Mouse (Mus musculus) G1E-ER4 (cell line): ENCODE measurements around the gene Cetn4. TPM values are rescaled to one million over a fixed set of nuclear protein-coding genes. Genes with fewer than 3 reads are reported as not detected.
A peak's percentile ranks its signal among the peaks of the same experiment; 100 is the strongest.

Source experiments
- GATA1 ChIP-seq: IDR thresholded peaks from one replicate; pipeline ENCODE4 v1.8.0; 2012; ENCODE audit warnings: low read length, inconsistent platforms
- polyA plus RNA-seq: library from polyadenylated mRNA; stranded (reverse); fragments of >175 nt; gene quantifications from 2 replicates; pipeline ENCODE4 v1.2.3, GENCODE M21; 2012

Cetn4 gene
- 6.2 and 9.1 TPM in 2 replicates for polyA plus RNA-seq

DNA sequence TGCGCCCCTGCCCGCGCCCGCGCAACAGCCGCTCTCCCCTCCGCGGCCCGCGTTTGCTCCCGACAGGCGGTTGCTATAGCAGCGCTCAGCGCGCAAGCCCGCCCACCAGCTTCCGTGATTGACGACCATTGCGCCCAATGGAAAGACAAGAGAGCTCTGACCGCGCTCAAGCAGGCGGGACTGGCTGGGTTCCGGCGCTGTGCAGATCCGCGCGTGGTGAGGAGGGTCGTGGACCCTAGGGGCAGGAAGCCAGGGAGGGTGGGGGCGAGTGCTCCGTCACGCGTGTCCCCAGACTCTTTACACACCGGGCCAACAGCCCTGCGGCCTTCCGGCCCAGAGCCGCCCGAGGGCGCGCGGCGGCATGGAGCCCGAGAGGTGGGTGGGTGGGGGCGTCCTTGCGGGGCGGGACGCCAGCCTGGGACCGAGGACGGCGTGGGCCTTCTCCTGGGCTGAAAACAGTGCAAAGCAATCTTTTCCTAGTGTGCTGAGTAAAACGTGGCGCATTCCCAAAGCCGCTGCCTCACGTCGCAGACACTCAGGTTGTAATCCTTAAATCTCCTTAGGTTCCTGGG, at the start of gene Cetn4, which contains the start of gene Bbs12:
Cetn4 (minus strand) TSS at position 339 of the 572 bp plus-strand sequence.
Bbs12 (plus strand) TSS at position 185 of the 572 bp plus-strand sequence.
- TF ChIP-seq GATA1, result no peak

DNA sequence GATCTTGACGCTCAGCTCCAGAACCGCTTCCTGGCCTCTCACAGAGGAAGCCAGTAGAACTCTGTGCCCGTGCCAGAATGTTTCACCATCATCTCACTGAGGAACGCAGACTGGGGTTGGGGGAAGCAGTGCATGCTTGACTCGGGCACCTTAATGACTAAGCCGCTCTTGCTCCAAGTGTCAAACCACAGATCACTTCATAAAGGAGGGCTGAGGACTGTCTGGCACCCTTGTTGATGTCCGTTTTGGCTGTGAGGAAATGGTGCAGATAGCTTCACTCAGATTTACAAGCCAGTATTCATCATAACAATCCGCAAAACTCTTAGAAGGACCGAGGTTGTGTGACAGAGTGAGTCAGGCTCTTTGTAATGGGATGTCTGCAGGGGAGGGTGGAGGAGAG, 48.2 kb upstream of the Cetn4 start:
- TF ChIP-seq GATA1, result no peak

DNA sequence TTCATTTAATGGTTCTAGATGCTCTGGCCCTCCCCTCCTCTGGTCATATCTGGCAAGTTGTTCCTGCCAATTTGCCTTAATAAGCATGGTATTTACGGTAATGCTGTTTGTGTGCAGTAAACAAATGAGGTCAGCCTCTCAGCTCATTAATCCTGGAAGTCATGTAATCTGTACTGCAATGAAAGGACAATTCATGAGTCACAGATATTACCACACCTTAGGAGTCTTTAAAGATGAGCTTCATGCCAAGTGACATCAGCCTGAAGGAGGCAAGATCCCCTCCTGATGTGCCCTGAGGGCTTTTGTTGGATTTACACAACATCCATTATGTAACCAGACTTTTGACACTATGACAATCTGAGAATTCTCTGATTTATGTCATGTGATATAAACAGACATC, 42.2 kb upstream of the Cetn4 start:
- TF ChIP-seq GATA1, result no peak

DNA sequence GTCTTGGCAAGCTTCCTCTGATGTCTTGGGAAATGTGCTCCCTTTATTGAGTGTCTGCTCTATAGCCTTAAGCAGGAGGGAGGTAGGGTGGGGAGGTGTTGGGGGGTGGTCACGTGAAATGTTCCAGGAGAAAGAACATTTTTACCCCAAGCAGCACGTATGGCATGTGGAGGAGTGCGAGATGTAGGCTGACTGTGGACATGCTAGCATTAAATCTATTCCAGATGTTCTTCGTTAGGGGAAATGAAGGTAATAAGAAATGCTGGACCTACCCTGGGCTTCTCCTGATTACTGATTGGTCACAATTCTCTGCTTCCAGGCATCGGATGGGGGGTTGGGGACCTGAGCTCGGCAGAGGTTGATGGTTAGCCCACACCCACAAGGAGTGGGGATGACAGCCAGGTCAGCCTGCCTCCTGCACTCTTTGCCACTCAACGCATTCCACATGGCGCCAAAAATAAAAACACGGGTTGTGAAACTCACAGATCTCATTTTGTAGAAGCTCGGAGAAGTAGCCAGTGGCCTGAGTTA, 41.5 kb upstream of the Cetn4 start:
- no peak for TF ChIP-seq GATA1

DNA sequence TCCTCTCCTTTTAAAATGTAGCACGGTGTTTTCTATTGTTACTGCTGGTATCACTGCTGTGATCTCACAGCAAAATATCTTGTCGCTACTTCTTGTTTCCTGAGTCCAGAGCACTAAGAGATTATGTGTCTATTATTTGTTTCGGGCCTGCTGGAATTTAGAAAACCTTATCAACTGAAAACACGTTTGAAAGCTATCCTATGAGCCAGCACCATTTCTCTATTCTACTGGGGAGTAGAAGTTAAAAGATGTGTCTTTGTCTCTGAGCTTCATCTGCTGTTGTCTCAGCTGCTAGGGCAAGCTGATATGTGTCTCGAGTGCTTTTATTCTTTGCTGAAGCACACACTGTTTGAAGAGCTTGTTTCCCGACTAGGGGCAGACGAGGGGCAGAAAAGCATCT, 37.9 kb upstream of the Cetn4 start:
- peak; percentile 62 for TF ChIP-seq GATA1

DNA sequence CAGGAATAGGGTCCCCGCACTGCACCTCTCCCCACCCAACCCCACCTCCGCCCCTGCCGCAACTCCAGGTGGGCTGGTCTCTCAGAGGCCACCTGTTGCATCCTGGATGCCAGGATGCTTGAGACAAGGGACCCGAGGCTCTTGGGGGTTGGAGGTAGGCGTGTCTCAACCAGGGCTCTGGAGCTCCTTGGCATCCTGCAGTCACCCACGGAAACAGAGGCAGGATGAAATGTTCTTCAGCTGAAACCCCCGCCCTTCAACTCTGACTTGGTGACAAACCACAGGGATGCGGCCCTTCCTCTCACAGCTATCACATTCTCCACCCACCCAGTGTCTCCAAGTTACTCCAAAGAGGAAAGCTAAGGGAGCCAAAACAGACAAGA, 36.6 kb upstream of the Cetn4 start:
- no peak for TF ChIP-seq GATA1

DNA sequence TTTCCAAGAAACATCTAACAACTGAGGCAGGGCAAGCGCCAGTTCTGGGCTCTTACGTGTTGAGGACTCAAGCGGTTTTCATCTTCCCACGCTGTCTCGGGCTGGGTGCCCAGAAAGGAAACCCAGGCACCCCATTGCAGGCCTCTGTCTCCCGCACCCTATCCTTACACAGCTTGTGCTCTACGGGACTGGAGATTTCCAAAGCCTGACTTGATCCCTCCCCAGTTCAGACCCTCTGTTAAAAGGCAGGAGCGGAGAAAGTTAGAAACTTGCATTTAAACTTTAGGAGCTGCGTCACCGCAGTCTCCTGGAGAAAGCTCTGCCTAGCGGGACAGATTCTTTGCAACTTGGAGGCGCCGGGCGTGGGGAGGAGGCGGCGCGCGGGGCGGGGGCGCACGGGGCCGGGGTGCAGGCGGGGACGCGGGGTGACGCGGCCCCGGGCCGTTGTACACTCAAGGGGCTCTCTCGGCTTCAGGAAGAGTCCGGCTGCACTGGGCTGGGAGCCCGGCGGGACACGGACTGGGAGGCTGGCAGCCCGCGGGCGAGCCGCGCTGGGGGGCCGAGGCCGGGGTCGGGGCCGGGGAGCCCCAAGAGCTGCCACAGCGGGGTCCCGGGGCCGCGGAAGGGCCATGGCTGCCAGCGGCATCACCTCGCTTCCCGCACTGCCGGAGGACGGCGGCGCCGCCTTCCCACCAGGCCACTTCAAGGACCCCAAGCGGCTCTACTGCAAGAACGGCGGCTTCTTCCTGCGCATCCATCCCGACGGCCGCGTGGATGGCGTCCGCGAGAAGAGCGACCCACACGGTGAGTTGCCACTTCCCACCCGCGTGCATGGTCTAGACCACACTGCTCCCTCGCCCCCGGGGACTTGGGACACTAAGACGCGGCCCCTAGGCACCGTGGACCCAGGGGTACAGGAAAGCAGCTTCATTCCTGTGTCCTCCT, 36.0 kb upstream of the Cetn4 start, which contains the start of gene Fgf2:
Fgf2 (plus strand) TSS at position 126 of the 945 bp plus-strand sequence.
- TF ChIP-seq GATA1, result no peak

DNA sequence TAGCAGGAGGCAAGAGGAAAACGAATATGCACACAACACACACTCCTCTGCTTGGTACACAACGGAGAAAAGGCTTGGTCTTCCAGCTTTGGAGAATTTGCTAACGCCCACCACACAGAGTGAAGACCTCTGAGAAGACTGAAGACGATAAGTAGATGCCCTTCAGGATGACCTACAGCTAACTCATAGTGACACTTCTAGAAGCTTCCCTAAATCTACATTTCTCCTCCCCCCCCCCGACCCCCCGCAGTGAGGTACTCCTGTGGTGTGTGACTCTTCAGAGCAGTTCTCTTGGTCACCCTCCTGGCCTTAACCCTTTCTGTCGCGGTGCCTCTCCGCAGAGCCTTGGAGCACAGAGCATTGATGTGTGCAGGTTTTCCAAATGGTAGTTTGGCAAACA, 35.2 kb upstream of the Cetn4 start:
- no peak for TF ChIP-seq GATA1

DNA sequence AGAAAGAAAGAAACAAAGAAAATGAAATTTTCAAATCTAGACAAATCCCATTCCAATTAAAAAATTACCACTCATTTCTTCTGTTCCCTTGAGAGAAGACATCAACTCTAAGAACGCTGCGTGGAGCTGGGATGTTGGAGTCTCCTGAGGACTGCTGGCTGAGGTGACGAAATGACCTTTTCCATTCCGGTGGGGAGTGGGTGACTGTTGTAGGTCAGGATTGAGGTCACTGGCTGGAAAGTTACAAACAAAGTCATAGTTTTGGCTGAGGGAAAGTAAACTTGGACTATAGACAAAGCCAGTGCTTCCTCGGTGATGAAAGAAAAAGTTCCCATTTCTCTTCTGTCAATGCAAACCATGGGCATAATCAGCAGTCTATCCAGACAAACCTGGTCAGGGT, 30.3 kb upstream of the Cetn4 start:
- no peak for TF ChIP-seq GATA1

DNA sequence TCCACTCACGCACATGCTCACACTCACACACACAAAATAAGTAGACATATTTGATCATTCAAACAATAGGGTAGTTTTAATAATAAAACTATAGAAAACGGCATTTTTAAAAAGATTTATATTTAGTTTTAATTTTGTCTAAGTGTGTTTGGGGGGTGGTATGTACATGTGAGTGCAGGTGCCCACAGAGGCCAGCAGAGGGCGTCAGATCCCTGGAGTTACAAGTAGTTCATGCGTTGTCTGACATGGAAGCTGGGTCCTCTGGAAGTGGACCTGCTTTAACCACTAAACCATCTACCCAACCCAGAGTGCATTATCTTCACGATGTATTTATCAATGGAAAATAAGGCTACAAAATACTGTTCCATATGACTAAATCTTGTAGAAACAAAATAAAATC, 28.6 kb upstream of the Cetn4 start:
- no peak for TF ChIP-seq GATA1

DNA sequence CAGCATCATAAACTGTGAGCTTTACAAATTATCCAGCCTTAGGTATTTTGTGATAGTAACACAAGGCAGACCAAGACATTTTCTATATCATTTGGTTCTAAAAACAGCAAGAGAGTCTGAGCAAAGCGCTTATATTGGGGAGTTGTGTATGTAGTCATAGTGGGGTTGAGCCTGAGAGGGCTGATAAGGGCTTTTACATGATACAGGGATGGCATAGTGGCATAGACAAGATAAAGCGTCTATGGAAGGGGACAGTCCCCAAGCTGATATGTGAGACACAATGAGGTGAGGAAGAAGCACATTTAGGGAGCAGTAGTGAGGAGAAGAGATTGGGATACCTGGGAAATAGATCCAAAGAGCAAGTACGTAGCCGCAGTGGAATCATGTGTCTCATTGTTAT, 21.5 kb upstream of the Cetn4 start:
- no peak for TF ChIP-seq GATA1

DNA sequence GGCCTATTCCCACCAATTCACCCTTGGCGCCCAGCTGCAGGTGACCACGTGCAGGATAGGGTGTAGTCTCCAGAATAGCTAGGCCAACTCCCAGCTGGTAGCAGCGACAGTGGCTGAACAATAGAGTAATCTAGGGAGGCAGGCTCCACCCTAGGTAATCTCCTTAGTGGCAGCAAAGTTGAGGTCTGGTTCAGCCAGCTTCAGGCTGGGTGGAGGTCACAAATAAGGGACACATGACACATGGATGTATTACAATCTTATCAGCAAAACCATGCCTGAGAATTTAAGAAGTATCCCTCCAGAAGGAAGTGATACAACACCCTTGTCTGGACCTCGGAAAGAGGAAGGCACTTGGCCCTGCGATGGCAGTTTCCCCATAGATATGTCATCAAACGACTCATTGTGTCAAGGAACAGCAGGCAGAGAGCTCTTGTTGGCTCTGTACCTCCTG, 19.5 kb upstream of the Cetn4 start:
- peak; percentile 93 for TF ChIP-seq GATA1

DNA sequence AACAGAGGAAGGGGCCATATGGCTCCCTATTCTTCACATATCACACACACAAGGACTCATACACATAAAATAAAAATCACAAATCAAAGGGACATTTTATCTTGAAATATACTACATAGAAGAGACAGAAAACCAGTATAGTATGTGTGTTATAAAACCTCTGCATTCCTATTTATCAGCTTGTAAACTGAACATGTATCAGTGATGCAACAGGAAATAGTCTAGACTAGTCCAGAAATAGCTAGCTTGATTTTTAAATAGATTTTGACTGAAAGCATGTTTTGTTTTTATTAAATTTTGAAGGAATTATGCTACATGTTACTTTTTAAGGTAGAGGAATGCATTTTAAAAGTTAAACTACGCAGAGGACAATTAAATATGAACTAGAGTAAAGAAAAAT, 17.5 kb upstream of the Cetn4 start:
- TF ChIP-seq GATA1, result no peak

DNA sequence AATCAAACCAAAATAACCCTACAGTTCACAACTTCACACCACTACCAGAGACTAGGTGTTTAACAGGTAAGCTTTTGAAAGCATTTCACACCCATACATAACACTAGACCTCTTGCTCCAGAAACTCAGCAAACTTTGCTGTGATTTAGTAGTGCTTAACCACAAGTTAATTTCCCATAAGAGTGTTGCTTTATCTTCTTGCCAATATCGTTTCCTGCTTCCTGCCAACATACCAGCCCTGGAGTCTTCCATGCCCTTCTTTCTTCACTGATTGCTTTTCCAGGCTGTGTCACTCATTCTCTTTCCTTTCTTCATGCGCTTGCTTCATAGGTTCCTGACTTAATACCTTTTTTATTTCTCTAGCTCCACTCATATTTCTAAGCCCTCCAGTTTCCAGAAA, 16.0 kb upstream of the Cetn4 start:
- no peak for TF ChIP-seq GATA1

DNA sequence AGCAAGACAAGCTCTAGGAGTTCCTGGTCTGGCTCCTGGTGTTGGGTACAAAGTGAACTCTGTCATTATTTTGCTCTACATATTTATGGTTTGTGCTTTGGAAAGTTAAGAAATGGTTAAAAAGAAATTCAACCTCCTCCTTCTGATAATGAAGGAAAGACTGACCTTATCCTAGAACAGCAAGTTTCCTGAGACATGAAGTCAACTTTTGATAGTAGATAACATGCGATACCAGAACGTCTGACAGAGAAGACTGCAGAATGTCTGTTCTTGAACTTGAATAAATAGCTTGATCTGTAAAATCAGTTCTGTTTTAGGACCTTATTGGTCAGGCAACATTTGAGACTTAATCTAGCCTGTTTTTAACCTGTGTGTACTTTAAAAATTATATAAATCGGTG, 14.1 kb upstream of the Cetn4 start:
- TF ChIP-seq GATA1, result no peak

DNA sequence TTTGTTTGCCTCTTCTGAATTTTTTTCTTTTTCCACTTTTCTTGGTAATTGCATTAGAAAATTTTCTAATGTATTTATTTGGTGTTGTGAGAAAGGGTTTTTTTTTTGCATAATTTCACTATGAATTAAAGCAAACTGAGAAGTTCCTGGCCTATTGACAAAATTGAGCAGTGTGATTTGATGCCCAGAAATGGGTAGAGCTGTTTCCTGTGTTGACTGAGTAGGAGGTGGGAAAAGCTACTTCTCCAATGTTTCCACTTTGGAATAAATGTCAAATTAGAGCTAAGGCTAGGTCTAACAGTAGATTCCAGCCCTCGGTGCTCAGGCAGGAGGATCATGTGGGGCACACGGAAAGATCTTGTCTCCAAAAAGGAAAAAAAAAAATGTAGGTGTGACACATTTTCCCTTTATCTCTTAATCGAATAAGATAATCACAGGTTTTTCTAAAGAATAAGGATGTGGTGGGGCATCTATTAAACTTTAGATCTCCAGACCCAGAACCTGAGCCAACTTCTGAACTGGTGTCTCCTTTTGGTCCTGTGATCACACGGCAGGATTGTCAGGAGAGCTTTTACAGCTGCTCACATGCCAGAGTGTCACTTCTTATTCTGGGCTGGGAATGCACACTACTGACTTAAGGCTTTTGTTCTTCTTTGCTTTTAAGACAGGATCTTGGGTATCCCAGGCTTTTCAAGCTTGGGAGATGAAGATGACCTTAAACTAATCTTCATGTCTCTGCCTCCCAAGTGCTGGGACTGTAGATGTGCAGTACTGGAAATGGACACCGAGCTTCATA, 13.0 kb upstream of the Cetn4 start:
- no peak for TF ChIP-seq GATA1
